In the genomic region with DNA sequence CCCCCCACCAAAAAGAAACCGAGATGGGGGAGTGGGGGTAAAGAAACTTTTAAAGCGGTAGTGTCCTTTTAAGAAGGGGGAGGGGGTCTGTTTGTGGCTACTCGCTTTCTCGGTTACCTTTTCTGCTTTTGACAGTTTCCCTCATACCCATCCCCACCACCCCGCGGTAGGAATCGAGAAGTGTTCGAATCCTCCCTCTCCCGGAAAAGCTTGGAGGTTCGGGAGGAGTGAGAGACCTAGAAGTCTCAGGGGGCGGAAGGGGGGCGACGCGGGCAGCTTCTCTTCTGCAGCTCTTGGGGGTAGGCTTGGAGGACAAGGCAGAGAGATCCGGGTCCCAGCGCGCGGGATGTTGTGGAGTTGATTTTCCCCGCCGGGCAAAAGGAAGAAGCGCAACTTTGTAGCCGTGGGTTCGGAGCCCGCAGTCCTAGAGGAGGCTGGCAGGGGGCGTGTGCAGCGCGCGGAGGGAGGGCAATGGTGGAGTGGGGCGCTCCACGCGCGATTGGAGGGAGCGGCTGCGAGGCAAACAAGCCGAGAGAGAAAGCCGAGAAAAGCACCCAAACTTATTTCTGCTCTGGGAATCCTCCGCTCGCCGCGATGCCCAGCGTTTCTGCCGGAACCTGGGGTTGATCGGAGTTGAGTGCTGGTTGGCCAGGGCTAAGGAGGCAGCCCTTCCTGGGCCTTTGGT, we compare ENCODE assay signal across 8 mouse cellular contexts. TPM values are rescaled to one million over a fixed set of nuclear protein-coding genes. Genes with fewer than 3 reads are reported as not detected.
DNase-seq lines count a peak whose midpoint lies in the region; ATAC-seq and TF ChIP-seq lines count a peak whose summit lies in the region.

No protein-coding gene starts in this region.

- peak overlapping the region; percentile 51 for H3K4me3 ChIP-seq in cortical plate, adult 2 months (ENCODE audit: insufficient read depth, low read length)
- H3K4me3 ChIP-seq in intestine, embryonic 14.5 days (ENCODE audit: low read depth, low read length): peak overlapping the region; percentile 76
- H3K4me3 ChIP-seq in midbrain, embryonic 11.5 days (ENCODE audit: low read depth, low read length): peak overlapping the region; percentile 78
- H3K4me3 ChIP-seq in stomach, embryonic 15.5 days (replicated peaks): peak overlapping the region; percentile 85

- DNase-seq in adrenal gland, postnatal 10 days: peak; percentile 61
- DNase-seq in gastrocnemius, adult 8-10 months (ENCODE audit: low spot score in 2 of 2): peak; percentile 3 to 14
- DNase-seq in intestine, embryonic 14.5 days (ENCODE audit: low spot score): peak; percentile 77
- DNase-seq in left cerebral cortex, postnatal 14 days (ENCODE audit: low spot score in 2 of 2): peak; percentile 20 to 54
- DNase-seq in midbrain, embryonic 11.5 days (ENCODE audit: low spot score, missing footprints): peak; percentile 96
- no peak for DNase-seq in spleen, postnatal 4 days (ENCODE audit: low spot score in 2 of 2)

- 0 out of 2 replicates have a peak, but pooled peaks have one; percentile 15 for TF ChIP-seq POLR2A in cortical plate, adult 2 months (IDR thresholded peaks at IDR 0.05; ENCODE audit: extremely low read depth, insufficient read depth, low read length)

- under 1% methylated on average over 43 of the region's 43 CpGs for WGBS in intestine, embryonic 14.5 days
- under 1% methylated on average over 43 of the region's 43 CpGs for WGBS in midbrain, embryonic 11.5 days
- WGBS in stomach, embryonic 15.5 days: 1% methylated on average over 43 of the region's 43 CpGs

- H3K9ac ChIP-seq in intestine, embryonic 14.5 days (ENCODE audit: low read length): peak overlapping the region; percentile 70
- H3K9ac ChIP-seq in midbrain, embryonic 11.5 days (ENCODE audit: low read length): peak overlapping the region; percentile 69
- H3K9ac ChIP-seq in stomach, embryonic 15.5 days: peak overlapping the region; percentile 61

- no peaks in the 10 kb centered on the region for H3K36me3 ChIP-seq in intestine, embryonic 14.5 days (ENCODE audit: control insufficient read depth, insufficient read depth, low read length)
- no peaks in the 10 kb centered on the region for H3K36me3 ChIP-seq in midbrain, embryonic 11.5 days (ENCODE audit: control insufficient read depth, insufficient read depth, low read length)
- no peaks in the 10 kb centered on the region for H3K36me3 ChIP-seq in stomach, embryonic 15.5 days

- no peaks in the 10 kb centered on the region for H3K4me1 ChIP-seq in cortical plate, adult 2 months (ENCODE audit: control insufficient read depth, insufficient read depth, low read length)
- peaks cover 13% of the 10 kb centered on the region; the same call in 1 of the 2 replicates for H3K4me1 ChIP-seq in intestine, embryonic 14.5 days (replicated peaks; ENCODE audit: control insufficient read depth, insufficient read depth, low read length)
- H3K4me1 ChIP-seq in midbrain, embryonic 11.5 days (ENCODE audit: control insufficient read depth, insufficient read depth, low read length): peaks cover 12% of the 10 kb centered on the region
- peaks cover 4% of the 10 kb centered on the region; the same call in 1 of the 2 replicates for H3K4me1 ChIP-seq in stomach, embryonic 15.5 days

- peak overlapping the region; percentile 78 for H3K4me2 ChIP-seq in intestine, embryonic 14.5 days (ENCODE audit: low read length)
- peak overlapping the region; percentile 89 for H3K4me2 ChIP-seq in midbrain, embryonic 11.5 days
- H3K4me2 ChIP-seq in stomach, embryonic 15.5 days: peak overlapping the region; percentile 94

- H3K27ac ChIP-seq in cortical plate, adult 2 months (ENCODE audit: insufficient read depth, low read length): peak overlapping the region; percentile 10; the same call in 1 of the 2 replicates
- H3K27ac ChIP-seq in intestine, embryonic 14.5 days (ENCODE audit: low read depth): peak overlapping the region; percentile 93
- H3K27ac ChIP-seq in midbrain, embryonic 11.5 days (ENCODE audit: low read depth, low read length): no peak overlapping the region
- peak overlapping the region; percentile 94 for H3K27ac ChIP-seq in stomach, embryonic 15.5 days

- H3K9me3 ChIP-seq in intestine, embryonic 14.5 days (ENCODE audit: control insufficient read depth, low read length): no peaks in the 10 kb centered on the region
- H3K9me3 ChIP-seq in midbrain, embryonic 11.5 days (ENCODE audit: control insufficient read depth, low read length): no peaks in the 10 kb centered on the region
- no peaks in the 10 kb centered on the region for H3K9me3 ChIP-seq in stomach, embryonic 15.5 days

- H3K27me3 ChIP-seq in intestine, embryonic 14.5 days (replicated peaks; ENCODE audit: control insufficient read depth, insufficient read depth, low read length): no peaks in the 10 kb centered on the region
- no peaks in the 10 kb centered on the region for H3K27me3 ChIP-seq in midbrain, embryonic 11.5 days (ENCODE audit: control insufficient read depth, insufficient read depth, low read length)
- H3K27me3 ChIP-seq in stomach, embryonic 15.5 days (replicated peaks): no peaks in the 10 kb centered on the region

- intact Hi-C loops in left cerebral cortex, postnatal 14 days (cut with DNase I): loop anchor here (10.0 kb wide), 1 partner anchor 420 kb away; no protein-coding TSS in a partner anchor

- no peak for TF ChIP-seq CTCF in cortical plate, adult 2 months (IDR thresholded peaks at IDR 0.05; ENCODE audit: extremely low read depth, insufficient read depth, low read length)

- no peak for ATAC-seq in intestine, embryonic 14.5 days (replicated peaks; ENCODE audit: low FRiP score, low TSS enrichment, low read depth)
- ATAC-seq in midbrain, embryonic 11.5 days (ENCODE audit: low FRiP score): peak; percentile 47; the same call in 1 of the 2 replicates
- ATAC-seq in stomach, embryonic 15.5 days (ENCODE audit: insufficient read depth, low FRiP score, low read depth): 0 out of 2 replicates have a peak, but pooled peaks have one; percentile 20

RNA-seq across cellular contexts. Expression of a gene that starts 0.9 kb away (rescaled TPM):
- total RNA-seq in adrenal gland, postnatal 10 days (2021): 10 to 100 TPM; 44.1 to 60.6 TPM
- polyA plus RNA-seq in cortical plate, adult 2 months (2012; rRNA removed): 22.1 and 23.6 TPM in 2 replicates
- 100 to 1,000 TPM; 103 to 117 (median 104) TPM for total RNA-seq in gastrocnemius, adult 8-10 months (2022)
- polyA plus RNA-seq in intestine, embryonic 14.5 days (2014; fragmentation: Nextera tagmentation; extraction: Ambion mirVana): 4.4 and 6.0 TPM in 2 replicates
- 10 to 100 TPM; 50.0 to 66.1 TPM for total RNA-seq in left cerebral cortex, postnatal 14 days (2021)
- 3.9 and 4.3 TPM in 2 replicates for polyA plus RNA-seq in midbrain, embryonic 11.5 days (2014; fragmentation: Nextera tagmentation; extraction: Ambion mirVana)
- polyA plus RNA-seq in stomach, embryonic 15.5 days (2015; fragmentation: Nextera tagmentation; extraction: Ambion mirVana): 5.5 and 7.6 TPM in 2 replicates

Comparison
In these comparisons a context has a peak if more than half of its experiments do, and no peak if none do; other contexts are left out.
1. DNase-seq: peak in adrenal gland, postnatal 10 days (single experiment), gastrocnemius, adult 8-10 months (2 of 2), intestine, embryonic 14.5 days (single experiment), left cerebral cortex, postnatal 14 days (2 of 2) and midbrain, embryonic 11.5 days (single experiment); none in spleen, postnatal 4 days (0 of 2).
2. Peak in every context shown above with its lines, with median percentiles within 50 percentile points of each other: H3K4me3 ChIP-seq, H3K4me2 ChIP-seq and H3K9ac ChIP-seq.